Mouse (Mus musculus) left cerebral cortex, postnatal 10 days (tissue): ENCODE measurements around the gene Hunk. TPM values are rescaled to one million over a fixed set of nuclear protein-coding genes. Genes with fewer than 3 reads are reported as not detected.
A peak's percentile ranks its signal among the peaks of the same experiment; 100 is the strongest.

Experiments used
- DNase-seq, 2 experiments: peaks; one replicate each; pipeline ENCODE4 v3.0.0; 2021 to 2022; ENCODE audit warnings: low spot score in 2 of 2, mixed read lengths in 1 of 2; ENCODE audit errors: extremely low spot score in 1 of 2
- intact Hi-C: fragments of 180-260 bp; cut with DNase I; formaldehyde crosslinking; loops from one replicate; pipeline ENCODE4 v1.15.1; 2025
- total RNA-seq, 2 experiments: library from RNA; stranded (reverse); gene quantifications; 2 replicates each; pipeline ENCODE4 v1.2.3; 2021

The Hunk gene
- total RNA-seq, result 1 to 10 TPM; 8.7 TPM

- peak; percentile 45 to 87 for DNase-seq
These were observed at the start of gene Hunk for GRCm38 (mm10) chr16:90385688-90386513. TSS of gene Hunk (plus strand) at chr16:90386013.

GRCm38 (mm10) chr16:90339026-90339425 is 46.8 kb upstream of the Hunk start:
- intact Hi-C loops, result no loop called here
- no peak for DNase-seq

More at GRCm38 (mm10) chr16:90385688-90386513, at the start of gene Hunk:
- intact Hi-C loops, result loop anchor here (2.0 to 10.0 kb wide), 3 partner anchors 99 to 325 kb away; no protein-coding TSS in a partner anchor

GRCm38 (mm10) chr16:90341086-90341485 is 44.7 kb upstream of the Hunk start:
- DNase-seq, result no peak
- intact Hi-C loops, result no loop called here

- peak; percentile 60 to 61 for DNase-seq
- intact Hi-C loops, result no loop called here
These were observed 35.9 kb upstream of the Hunk start for GRCm38 (mm10) chr16:90349700-90350548.

GRCm38 (mm10) chr16:90351726-90352125 is 34.1 kb upstream of the Hunk start:
- DNase-seq, result no peak
- intact Hi-C loops, result no loop called here

- DNase-seq, result no peak
These were observed 33.1 kb upstream of the Hunk start for GRCm38 (mm10) chr16:90352691-90353090.

GRCm38 (mm10) chr16:90353156-90353555 is 32.7 kb upstream of the Hunk start:
- intact Hi-C loops, result no loop called here
- DNase-seq, result peak in 1 of 2 experiments; percentile 42

More at GRCm38 (mm10) chr16:90352691-90353090, 33.1 kb upstream of the Hunk start:
- intact Hi-C loops, result no loop called here

GRCm38 (mm10) chr16:90359329-90359728 is 26.5 kb upstream of the Hunk start:
- intact Hi-C loops, result no loop called here
- DNase-seq, result no peak

- intact Hi-C loops, result no loop called here
- DNase-seq, result no peak
These were observed 26.1 kb upstream of the Hunk start for GRCm38 (mm10) chr16:90359750-90360149.

- DNase-seq, result no peak
- intact Hi-C loops, result no loop called here
These were observed 25.5 kb upstream of the Hunk start for GRCm38 (mm10) chr16:90360327-90360726.

GRCm38 (mm10) chr16:90362926-90363325 is 22.9 kb upstream of the Hunk start:
- DNase-seq, result no peak
- intact Hi-C loops, result no loop called here

- peak; percentile 52 to 81 for DNase-seq
- intact Hi-C loops, result loop anchor here (10.0 kb wide), 1 partner anchor 105 kb away; no protein-coding TSS in a partner anchor
These were observed 5.9 kb upstream of the Hunk start for GRCm38 (mm10) chr16:90379897-90380296.

- no peak for DNase-seq
- intact Hi-C loops, result loop anchor here (10.0 kb wide), 1 partner anchor 103 kb away; no protein-coding TSS in a partner anchor
These were observed 4.2 kb upstream of the Hunk start for GRCm38 (mm10) chr16:90381633-90382032.

- no peak for DNase-seq
- intact Hi-C loops, result loop anchor here (10.0 kb wide), 1 partner anchor 102 kb away; no protein-coding TSS in a partner anchor
These were observed 3.0 kb upstream of the Hunk start for GRCm38 (mm10) chr16:90382701-90383280.

- no peak for DNase-seq
- intact Hi-C loops, result loop anchor here (2.0 to 10.0 kb wide), 2 partner anchors 101 to 327 kb away; no protein-coding TSS in a partner anchor
These were observed 1.8 kb upstream of the Hunk start for GRCm38 (mm10) chr16:90384058-90384457.

GRCm38 (mm10) chr16:90384846-90385245 is 967 bp upstream of the Hunk start:
- DNase-seq, result no peak
- intact Hi-C loops, result loop anchor here (2.0 to 10.0 kb wide), 3 partner anchors 100 to 326 kb away; no protein-coding TSS in a partner anchor

- DNase-seq, result no peak
- intact Hi-C loops, result loop anchor here (2.0 to 10.0 kb wide), 3 partner anchors 99 to 325 kb away; no protein-coding TSS in a partner anchor
These were observed 506 bp upstream of the Hunk start for GRCm38 (mm10) chr16:90385326-90385687.

- peak in 1 of 2 experiments; percentile 70 for DNase-seq
- intact Hi-C loops, result loop anchor here (5.0 to 10.0 kb wide), 2 partner anchors 98 to 236 kb away; no protein-coding TSS in a partner anchor
These were observed 824 bp downstream of the Hunk start for GRCm38 (mm10) chr16:90386514-90387160.
